Mouse (Mus musculus) cerebellum, adult 11 months (tissue): ENCODE measurements around the gene Prame.
"Not testable (repeated sequence)": the region's sequence is repeated elsewhere in the genome, so short reads cannot be mapped to it uniquely, and the experiment has no call there.

ENCODE experiments used
- DNase-seq: peaks from one replicate; pipeline ENCODE4 v3.0.0; 2022

The Prame gene

DNA sequence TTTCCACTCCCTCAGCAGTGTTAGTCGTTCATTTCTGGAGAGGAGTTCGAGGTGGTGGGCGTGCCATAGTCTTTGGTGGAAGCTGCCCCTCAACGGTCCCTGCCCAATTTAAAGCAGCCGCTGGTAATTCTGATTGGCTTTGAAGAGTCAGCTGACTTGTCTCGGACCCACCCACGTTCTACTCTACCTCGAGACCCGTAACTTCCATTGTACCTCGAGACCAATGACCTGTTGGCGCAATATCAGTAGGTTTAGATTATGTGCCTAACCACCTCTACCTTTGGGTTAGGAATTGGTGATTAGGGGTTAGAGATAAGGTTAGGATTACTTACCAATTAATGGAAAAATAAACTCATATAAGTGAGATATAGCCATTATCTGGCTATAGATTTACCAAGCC lies at the start of gene Prame:
Gene Prame, minus strand, starts transcription at position 101 of the 400 bp plus-strand sequence.
- no peak for DNase-seq

DNA sequence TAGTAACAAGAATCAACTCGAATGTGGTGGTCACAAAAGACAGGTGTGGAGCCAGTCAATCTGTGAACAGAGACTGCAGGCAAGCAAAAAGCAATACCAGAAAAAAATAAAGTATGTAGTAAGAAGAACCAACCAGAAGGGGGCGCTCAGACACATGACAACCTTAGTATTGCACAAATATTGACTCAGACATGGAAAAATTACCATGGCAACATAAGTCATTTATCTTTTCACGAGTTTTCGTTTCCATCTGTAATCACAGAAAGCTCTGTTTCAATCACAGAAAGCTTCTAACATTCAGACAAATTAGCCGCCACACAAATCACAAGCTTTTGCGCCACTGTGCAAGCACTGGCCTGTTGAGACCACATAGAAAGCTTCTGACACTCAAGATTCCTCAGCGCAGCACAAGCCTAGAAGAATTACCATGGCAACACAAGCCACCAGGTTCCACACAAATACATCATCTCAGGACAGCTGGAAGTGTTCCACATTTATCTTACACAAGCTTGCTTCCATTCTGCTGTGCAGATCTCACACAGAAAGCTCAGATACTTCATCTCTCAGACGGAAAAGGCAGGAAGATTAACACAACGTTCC lies 24.8 kb upstream of the Prame start:
- DNase-seq, result no peak

DNA sequence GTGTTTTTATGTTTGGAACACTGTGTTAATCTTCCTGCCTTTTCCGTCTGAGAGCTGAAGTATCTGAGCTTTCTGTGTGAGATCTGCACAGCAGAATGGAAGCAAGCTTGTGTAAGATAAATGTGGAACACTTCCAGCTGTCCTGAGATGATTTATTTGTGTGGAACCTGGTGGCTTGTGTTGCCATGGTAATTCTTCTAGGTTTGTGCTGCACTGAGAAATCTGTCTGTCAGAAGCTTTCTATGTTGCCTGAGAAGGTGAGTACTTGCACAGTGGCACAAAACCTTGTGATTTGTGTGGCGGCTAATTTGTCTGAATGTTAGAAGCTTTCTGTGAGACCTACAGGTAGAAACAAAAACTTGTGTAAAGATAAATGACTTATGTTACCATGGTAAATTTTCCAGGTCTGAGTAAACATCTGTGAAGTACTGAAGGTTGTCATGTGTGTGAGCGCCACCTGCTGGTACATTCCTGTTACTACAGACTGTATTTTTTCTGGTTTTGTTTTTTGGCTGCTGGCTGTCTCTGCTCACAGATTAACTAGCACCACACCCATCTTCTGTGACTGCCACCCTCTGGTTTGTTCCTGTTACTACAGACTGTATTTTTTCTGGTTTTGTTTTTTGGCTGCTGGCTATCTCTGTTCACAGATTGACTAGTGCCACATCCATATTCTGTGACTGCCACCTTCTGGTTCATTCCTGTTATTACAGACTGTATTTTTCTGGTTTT lies 26.0 kb downstream of the Prame start:
- peak; percentile 22 for DNase-seq

DNA sequence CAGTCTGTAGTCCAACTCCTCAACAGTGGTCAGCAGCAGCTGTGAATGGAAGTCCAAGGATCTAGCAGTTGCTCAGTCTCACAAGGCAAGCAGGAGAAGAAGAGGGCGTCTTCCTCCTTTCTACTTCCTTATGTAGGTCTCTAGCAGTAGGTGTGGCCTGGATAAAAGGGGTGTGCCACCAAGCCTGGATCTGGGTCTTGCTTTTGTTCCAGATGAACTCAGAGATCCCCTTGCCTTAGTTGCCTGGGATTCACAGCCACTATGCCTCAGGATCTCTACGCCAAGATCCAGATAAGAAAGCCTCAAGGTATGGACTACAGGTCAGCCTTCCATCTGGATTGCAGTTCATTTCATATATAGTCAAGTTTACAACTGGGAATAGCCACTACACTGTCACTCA lies 28.8 kb downstream of the Prame start, which contains the start of gene Nxf7:
Gene Nxf7, minus strand, starts transcription at position 101 of the 400 bp plus-strand sequence.
- DNase-seq, result no peak

DNA sequence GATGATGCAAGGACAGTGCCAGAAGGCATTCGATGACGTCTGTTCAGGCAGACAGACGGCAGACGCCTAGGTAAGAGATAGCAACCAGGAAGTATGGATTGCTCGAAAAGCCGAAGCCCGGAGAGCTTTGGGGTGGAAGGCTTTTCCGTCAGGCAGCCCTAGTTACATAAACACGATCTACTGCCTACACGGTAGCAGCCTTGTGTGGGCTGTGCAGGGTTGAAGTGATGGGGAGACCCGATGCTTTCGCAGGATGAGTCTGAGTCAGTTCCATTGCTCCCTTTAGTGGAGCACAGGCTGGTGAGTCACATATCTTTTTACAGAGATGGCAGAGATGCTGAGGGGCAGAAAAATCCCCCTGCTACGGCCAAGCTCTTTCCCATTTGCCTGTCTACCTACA lies 29.4 kb downstream of the Prame start:
- no peak for DNase-seq

DNA sequence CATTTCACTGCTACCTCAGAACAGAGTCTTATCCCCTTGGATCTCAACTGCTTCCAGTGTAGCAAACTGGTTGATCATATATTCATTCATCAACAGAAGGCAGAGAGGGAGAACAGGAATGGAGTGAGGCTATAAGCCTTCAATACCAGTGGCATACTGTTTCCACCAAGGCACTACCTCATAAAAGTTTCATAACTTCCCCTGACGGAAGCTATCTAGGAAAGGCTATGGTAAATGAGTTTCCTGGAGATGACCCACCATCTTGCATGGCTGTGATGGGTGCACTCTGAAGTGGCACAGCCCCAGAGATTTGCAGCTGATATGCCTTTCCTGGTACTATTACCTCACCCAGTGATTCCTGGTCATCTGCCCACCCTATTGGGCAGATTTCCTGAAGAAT lies 51.1 kb downstream of the Prame start:
- no peak for DNase-seq

DNA sequence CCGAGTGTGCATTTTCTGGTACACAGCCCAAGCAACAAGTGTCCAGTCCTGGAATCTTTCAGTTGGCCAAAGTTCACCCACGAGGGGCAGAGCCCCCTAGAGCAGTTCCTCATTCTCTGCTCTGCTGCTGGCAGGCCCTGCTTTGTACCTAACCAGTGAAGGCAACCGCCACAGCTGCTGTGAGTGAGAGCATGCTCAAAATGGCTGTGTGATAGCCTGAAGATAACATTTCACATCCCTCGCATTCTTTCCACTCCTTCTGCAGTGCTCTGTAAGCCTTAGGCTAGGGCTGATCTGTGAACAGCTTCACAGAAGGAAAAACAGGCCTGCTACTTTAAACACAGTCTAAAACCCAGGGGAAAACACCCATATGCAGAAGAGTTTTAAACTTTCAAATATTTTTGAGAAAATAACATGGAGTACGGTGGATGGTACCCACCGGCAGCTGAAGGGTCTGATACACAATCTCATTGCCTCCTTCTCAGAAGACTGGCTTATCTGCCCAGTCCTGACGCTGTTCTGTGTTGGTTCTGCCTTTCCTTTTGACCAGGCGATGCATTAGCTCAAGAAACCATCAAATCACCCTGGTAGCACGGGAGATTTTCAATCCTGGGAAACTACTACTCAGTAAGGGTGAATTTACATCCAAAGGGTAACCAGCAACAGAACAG lies 52.4 kb downstream of the Prame start:
- DNase-seq, result not testable (repeated sequence)

DNA sequence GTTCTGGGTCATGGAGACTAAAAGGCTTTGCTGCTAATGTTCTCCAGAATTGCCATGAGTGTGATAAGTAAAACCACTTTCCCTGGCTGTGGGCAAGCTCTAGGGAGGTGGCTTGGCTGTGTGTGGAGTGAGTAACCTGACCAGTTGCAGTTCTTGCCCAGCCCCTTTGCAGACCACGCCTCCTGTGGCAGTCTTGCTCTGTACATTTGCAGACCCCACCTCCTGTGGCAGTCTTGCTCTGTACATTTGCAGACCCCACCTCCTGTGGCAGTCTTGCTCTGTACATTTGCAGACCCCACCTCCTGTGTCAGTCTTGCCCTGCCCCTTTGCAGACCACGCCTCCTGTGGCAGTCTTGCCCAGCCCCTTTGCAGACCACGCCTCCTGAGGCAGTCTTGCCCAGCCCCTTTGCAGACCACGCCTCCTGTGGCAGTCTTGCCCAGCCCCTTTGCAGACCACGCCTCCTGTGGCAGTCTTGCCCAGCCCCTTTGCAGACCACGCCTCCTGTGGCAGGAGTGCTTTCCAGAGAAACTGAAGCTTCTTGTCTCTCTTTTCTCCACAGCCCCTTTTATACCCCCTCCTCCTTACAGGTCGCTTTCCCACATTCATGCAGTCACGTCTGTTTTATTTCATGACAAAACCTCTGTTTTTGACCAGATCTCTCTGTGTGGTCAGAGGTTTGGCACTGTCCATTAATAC lies 53.1 kb downstream of the Prame start:
- DNase-seq, result not testable (repeated sequence)

DNA sequence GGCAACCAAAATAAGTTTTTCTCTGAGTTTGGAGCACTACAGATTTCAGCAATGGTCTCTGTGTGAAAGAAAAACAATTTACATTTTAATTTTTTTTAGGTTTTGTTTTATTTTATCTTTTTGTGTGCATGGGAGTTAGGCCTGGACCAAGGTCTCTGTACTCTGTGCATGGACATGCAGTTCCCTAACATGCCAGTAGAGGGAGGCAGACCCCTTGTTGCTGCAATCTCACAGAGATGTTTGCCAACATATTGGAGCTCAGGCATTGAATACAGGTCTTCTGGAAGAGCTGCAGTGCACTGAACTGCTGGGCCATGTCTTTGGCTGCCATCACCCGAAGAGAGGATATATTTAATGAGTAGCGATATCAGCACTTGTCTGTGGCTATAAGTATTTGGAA lies 58.0 kb downstream of the Prame start:
- DNase-seq, result peak; percentile 14

DNA sequence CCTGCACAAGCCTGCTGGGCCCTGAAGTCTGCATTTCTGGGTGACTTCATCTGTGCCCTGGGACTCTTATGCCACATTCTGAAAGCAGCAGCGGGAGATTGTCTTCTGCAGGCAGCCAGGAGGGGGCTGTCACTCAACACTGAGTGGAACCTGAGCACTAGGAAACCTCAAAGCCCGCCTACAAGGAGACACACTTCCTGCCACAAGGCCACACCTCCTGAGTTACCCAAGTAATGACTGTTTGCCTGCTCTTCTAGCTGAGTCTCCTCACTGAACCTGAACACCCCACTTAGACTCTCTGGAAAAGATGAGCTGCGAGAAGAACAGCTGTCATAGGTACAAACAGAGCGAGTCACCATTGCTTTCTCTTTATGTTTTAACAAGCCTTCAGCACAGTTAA lies 62.6 kb downstream of the Prame start:
- not testable (repeated sequence) for DNase-seq
